Mouse (Mus musculus): ENCODE measurements around the gene Gm42906. TPM values are rescaled to one million over a fixed set of nuclear protein-coding genes. Genes with fewer than 3 reads are reported as not detected.

Gm42906 gene
- polyA plus RNA-seq, 1 experiment = 1.2 TPM

DNA sequence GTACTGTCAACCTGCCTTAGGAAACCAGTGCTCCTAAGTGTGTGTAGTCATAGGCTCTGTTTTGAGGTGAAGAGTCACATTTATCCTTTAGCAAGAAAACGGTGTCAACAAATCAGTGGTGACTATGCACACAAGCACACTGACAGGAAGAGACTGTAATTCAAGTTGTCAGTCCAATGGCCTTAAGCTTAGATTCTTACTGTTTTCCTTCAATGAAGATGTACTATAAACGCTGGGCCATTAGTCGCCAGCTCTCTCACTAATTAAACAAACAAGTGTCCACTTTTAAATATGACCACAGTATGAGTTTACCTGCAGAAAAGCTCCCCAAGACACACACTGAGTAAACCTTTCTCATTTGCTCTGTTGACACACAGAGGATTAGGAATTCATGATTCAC lies 238.6 kb downstream of the Gm42906 start:
- no peak for DNase-seq (ENCODE audit: low spot score)

DNA sequence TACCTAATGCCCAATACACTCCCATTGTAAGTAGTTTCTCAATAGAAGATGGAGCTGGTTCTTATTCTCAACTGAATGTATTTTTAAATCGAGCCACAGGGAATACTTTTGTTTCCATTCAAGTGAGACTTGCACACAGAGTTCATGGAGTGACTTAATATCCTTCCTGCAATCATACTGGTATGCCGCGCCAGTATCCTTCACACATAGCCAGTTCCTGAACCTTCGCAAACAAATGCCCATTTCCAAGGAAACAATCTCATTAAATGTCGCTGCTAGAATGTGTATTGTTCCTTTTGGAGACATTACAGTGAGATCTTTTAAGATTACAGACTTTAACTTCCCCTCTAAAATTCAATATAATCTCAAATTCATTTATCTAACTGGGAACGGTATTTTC lies 239.3 kb downstream of the Gm42906 start:
- no peak for DNase-seq (ENCODE audit: low spot score)

DNA sequence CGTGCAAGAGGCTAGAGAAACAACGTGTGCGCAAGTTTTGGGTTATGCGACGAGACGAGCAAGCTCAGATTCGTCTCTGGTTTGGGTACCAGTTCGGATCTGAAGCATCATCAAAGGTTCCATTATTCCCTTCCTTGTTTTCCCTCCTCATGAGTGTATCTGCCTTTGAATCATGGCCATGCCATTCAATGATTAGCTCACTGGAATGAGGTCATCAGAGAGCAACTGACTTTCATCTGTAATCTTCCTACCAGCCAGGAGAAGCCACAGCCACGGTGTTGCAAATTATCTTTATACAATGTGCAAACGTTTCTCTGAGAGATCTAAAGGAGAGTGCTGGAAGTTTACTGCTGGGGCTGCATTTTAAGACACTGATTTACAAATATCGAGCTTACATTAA lies 240.6 kb downstream of the Gm42906 start:
- DNase-seq (ENCODE audit: low spot score) = no peak

DNA sequence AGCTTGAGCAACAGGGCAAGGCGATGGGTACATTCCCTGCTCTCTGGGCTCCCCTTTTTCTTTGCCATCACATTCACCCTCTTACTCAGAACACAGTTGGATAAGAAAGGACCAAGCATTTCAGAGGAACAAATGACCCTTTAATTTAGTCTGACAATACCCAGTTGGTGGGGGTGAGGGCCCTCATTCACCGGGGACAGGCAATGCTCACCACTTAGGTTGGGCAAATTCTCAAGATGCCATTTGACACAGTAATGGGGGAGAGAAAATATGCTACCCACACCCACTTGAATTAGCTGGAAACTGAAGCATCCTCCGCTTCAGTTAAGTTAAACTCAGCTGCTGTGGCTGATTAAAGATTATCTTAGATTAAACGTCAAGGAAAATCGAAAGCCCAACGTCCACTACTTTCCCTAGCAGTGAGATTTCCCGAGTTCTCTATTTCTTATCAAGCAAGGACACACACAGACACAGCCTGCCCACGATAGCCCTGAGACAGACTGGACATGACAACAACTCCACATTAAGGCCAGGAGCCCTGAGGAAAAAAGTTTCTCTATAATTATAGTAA lies 242.6 kb downstream of the Gm42906 start:
- no peak for DNase-seq (ENCODE audit: low spot score)

DNA sequence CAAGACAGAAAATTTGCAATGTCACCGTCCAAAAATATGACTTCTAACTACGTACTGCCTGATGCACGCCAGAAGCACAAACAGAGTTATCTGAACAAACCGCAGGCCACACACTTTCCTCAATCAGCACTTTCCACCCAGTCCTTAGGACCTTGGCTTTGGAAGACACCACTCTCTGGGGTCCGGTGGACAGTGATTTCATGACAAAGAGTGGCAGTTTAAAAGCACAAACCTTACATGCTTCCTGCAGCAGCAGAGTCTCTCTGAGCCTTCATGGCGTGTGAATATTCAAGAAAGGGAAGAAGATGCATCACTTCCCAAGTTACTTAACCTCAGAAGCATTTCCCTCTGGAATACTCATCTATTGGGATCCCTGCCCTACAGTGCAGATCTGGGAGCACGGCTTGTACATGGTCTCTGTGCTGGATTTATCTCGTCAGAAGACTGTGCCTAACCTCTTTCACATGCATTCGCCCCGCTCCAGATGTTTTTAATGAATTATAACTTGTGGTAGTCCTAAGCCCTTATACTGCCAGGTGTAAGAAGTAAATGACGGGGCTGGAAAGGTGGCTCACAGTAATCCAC lies 244.2 kb downstream of the Gm42906 start:
- DNase-seq (ENCODE audit: low spot score) = no peak

DNA sequence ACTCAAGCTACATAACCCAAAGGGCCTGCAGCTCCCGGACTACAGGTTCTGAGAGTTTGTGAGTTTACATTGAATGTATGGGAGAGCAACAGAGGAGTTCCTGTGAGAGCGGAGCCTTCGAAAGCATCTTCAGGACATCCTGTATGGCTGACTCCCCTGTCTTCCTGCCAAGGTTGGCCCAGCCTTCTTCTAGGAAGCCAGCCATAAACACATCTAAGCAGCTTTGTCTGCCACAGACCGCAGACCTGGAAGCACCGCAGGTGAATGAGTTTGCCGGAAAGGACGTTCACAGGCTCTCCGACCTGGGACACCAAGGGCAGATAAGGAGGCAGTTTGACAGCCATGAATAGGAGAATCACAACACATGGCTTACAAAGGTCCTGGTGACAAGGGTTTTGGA lies 246.7 kb downstream of the Gm42906 start:
- no peak for DNase-seq (ENCODE audit: low spot score)

GRCm38 (mm10) chr5:151180176-151180785 lies 247.7 kb downstream of the Gm42906 start:
- no peak for DNase-seq (ENCODE audit: low spot score)

DNA sequence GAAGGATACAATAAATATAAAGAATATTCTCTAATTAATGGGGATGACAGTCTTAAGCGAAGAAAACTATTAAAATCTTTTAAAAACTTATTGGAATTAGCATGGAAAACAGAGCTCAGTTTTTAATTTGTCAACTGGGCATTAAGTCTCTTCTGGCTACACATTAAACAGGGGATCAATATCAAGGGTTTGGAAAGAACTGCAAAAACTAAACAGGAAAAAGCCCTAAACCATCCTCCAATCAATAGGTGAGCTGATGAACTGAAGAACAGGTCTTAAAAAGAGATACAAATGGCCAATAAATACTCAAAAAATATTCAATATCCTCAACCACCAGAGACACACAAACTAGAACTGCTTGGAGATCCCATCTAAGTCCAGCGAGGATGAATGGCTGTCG lies 250.8 kb downstream of the Gm42906 start:
- no peak for DNase-seq (ENCODE audit: low spot score)

DNA sequence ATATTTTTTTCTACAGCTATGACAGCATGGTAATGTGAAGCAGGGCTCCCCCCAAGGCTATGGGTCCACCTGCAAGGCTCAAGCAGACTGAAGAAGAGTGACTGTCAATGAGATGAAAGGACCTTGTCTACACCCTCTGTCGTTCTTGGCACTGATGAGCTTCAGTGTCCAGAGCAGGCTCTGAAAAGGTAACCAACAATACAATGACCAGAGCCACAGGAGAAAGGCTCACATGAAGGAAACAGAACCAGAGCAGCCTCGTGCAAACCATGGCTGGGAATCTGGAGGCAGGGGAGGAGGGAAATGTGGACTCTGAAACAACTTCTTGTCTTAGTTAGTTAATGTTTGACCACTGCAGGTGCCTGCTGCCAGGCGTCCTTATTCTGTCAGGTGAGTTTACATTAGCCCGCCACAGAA lies 252.1 kb downstream of the Gm42906 start:
- no peak for DNase-seq (ENCODE audit: low spot score)

GRCm38 (mm10) chr5:151174485-151175460 lies 253.2 kb downstream of the Gm42906 start:
- no peak for DNase-seq (ENCODE audit: low spot score)

DNA sequence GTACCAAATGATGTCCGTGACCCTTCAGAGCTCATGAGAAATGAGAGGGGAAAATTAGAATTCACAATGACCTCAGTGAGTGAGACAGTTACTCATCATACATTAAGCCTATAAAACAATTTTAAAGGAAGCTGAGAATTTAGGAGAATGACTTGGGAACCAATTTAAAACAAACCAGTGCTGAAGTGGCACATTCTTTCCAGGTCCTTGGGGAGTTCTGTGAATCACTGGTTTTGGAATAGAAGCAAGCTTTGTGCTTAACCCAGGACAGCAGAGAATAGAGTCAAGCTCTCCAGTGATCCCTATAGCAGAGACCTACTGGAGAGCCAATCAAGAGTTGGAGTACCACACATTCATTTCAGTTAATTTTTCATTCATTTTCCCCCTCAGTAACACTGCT lies 254.2 kb downstream of the Gm42906 start:
- no peak for DNase-seq (ENCODE audit: low spot score)

- DNase-seq (ENCODE audit: low spot score) = no peak
Measured at GRCm38 (mm10) chr5:151170168-151170750, 257.7 kb downstream of the Gm42906 start.

GRCm38 (mm10) chr5:151168191-151168590 lies 259.8 kb downstream of the Gm42906 start:
- no peak for DNase-seq (ENCODE audit: low spot score)

- DNase-seq (ENCODE audit: low spot score) = no peak
Measured at GRCm38 (mm10) chr5:151167641-151168040, 260.3 kb downstream of the Gm42906 start.

DNA sequence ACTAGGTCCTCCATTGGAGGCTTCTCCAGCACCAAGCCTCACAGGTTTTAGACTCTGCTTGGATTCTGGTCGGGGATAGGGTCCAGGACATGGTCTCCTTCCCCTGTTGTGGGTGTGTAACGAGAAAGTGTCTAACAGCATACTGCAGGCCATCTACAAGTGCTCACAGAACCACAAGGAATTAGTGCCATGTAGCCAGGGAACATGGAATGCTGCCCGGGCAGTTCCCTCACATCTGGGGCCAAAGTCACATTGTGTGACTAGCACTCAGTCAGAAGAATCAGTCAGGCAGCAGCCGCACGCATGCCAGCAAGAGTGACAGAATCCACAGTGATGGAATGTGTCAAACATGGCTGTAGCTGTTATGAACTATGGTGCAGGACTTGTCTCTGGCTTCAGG lies 261.7 kb downstream of the Gm42906 start:
- no peak for DNase-seq (ENCODE audit: low spot score)

- DNase-seq (ENCODE audit: low spot score) = no peak
Measured at GRCm38 (mm10) chr5:151165381-151166016, 262.5 kb downstream of the Gm42906 start.

- no peak for DNase-seq (ENCODE audit: low spot score)
Measured at GRCm38 (mm10) chr5:151164815-151165214, 263.1 kb downstream of the Gm42906 start.

GRCm38 (mm10) chr5:151162642-151163041 lies 265.3 kb downstream of the Gm42906 start:
- DNase-seq (ENCODE audit: low spot score) = no peak

- no peak for DNase-seq (ENCODE audit: low spot score)
Measured at GRCm38 (mm10) chr5:151155247-151155646, 272.7 kb downstream of the Gm42906 start.

- DNase-seq (ENCODE audit: low spot score) = no peak
Measured at GRCm38 (mm10) chr5:151154780-151155179, 273.2 kb downstream of the Gm42906 start.

DNA sequence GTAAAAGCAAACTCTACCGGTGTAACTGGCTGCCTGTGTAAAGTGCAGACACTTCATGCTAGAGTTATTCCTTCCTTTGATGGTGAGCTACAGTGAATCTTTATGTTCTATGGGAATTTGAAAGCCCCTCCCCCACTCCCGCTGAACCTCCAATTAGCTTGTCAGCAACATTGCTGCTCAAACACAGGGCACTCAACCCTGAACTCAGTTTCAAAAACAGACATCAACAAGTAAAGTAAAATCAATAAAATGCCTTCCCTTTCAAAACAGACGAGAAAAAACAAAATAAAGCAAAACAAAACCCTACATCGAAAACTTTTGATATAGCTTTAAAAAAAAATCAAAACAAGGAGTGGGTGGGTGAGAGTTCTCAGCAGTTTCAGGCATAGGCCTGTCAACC lies 273.9 kb downstream of the Gm42906 start:
- DNase-seq (ENCODE audit: low spot score) = no peak

- DNase-seq (ENCODE audit: low spot score) = no peak
Measured at GRCm38 (mm10) chr5:151151549-151151948, 276.4 kb downstream of the Gm42906 start.

All from urinary bladder, adult 2 months (tissue).